Mouse (Mus musculus): ENCODE measurements around the gene Nt5c2.

DNA sequence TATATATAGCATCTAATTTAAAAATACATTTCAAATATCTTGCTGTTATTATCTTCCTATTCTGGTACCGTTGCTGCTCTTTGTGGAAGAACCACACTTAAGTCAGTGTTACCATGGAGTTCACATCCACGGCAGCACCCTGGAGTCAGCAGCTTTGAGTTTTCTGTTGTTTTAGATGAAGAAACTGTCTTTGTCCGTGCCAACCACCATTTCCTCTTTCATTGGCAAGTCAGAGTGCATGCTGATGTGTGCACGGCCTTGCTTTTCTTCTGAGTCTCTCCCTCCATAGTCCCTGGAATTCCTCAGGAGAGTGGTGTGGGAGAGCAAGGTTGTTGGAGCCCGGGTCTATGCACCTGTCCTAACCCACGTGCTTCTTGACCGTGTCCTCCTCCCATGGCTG, 156.8 kb downstream of the Nt5c2 start:
- TF ChIP-seq EP300 (IDR thresholded peaks at IDR 0.05; ENCODE audit: low read depth) (no peak), CTCF (IDR thresholded peaks at IDR 0.05; ENCODE audit: low read depth) (no peak)

All from liver, postnatal 0 days (tissue).